Mouse (Mus musculus): Measurements from ENCODE around the gene Fblim1. TPM values are rescaled to one million over a fixed set of nuclear protein-coding genes. Genes with fewer than 3 reads are reported as not detected.
A peak's percentile ranks its signal among the peaks of the same experiment; 100 is the strongest.

Gene Fblim1
- polyA plus RNA-seq, 1 experiment from 2014 or later: 90.1 TPM

DNA sequence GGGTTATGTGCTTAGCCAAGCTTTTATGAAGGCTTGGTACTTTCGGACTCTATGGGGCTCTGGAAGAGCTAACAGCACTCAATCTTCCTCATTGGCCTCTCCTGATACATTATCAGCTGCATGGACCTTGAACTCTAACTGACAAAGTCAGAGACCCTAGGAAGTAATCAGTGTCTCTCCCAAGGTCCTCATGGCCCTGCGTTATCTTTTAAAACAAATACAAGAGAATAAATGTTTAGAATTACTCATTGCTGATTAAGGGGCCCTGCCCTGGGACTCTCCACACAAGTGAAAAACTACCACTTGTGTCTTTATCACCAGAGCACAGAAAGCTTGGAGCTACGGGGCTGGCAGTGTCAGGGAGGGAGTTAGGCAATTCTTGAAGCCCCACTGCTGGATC lies 27.1 kb downstream of the Fblim1 start:
- in situ Hi-C loops (cut with MboI; ENCODE audit: low pct_unique_long_range_greater_than_20kb): no loop called here
- ChIA-PET POLR2A (no interaction called here), CTCF (no interaction called here)
- H3K27me3 ChIP-seq: no peaks in the 10 kb centered on the region
- no peak for ATAC-seq
- TF ChIP-seq CTCF (IDR thresholded peaks at IDR 0.05): no peak
- no peak for DNase-seq (ENCODE audit: low read depth, low spot score)

DNA sequence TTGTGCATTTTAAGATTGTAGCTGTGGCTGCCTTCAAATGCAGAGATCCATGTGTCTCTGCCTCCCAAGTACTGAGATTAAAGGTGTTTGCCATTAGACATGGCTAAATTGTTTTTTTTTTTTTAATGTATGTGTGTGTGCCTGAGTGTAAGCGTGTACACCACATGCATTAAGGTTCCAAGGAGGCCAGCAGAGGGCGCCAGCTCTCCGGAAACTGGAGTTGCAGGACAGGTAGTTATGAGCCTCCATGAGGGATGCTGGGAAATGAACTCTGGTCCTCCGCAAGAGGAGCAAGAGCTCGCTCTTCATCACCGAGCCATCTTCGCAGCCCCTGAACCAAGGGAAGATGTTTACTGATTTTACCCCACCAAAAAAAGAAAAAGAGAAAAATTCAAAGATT lies 29.0 kb downstream of the Fblim1 start:
- ChIA-PET CTCF (interaction anchor here (1.5 to 4.1 kb wide), 3 partner anchors 15 to 171 kb away, joined by 5 to 39 read pairs (median 19); no protein-coding TSS in a partner anchor), POLR2A (no interaction called here)
- H3K27me3 ChIP-seq: no peaks in the 10 kb centered on the region
- no peak for TF ChIP-seq CTCF (IDR thresholded peaks at IDR 0.05)
- DNase-seq (ENCODE audit: low read depth, low spot score): no peak
- no peak for ATAC-seq
- in situ Hi-C loops (cut with MboI; ENCODE audit: low pct_unique_long_range_greater_than_20kb): no loop called here

DNA sequence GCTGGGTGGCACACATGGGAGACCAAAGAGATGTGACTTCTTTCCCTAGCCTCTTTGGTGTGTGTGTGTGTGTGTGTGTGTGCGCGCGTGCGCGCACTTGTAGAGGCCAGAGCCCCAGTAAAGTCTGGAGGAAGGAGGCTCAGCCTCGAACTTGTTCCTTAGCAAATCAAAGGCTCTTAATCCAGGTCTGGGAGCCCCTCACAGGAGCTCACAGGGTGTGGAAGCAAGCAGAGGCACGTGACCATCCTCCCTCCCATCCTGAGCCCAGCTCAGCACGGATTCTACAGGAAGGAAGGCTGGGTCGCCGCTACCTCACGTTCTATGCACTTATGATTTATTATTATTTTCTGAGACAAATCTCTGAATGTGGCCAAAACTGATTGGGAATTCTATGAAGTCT lies 29.5 kb downstream of the Fblim1 start:
- ChIA-PET CTCF (interaction anchor here (1.5 to 4.1 kb wide), 3 partner anchors 16 to 171 kb away, joined by 5 to 39 read pairs (median 19); no protein-coding TSS in a partner anchor), POLR2A (no interaction called here)
- H3K27me3 ChIP-seq: no peaks in the 10 kb centered on the region
- DNase-seq (ENCODE audit: low read depth, low spot score): no peak
- in situ Hi-C loops (cut with MboI; ENCODE audit: low pct_unique_long_range_greater_than_20kb): no loop called here
- no peak for ATAC-seq
- TF ChIP-seq CTCF (IDR thresholded peaks at IDR 0.05): no peak

DNA sequence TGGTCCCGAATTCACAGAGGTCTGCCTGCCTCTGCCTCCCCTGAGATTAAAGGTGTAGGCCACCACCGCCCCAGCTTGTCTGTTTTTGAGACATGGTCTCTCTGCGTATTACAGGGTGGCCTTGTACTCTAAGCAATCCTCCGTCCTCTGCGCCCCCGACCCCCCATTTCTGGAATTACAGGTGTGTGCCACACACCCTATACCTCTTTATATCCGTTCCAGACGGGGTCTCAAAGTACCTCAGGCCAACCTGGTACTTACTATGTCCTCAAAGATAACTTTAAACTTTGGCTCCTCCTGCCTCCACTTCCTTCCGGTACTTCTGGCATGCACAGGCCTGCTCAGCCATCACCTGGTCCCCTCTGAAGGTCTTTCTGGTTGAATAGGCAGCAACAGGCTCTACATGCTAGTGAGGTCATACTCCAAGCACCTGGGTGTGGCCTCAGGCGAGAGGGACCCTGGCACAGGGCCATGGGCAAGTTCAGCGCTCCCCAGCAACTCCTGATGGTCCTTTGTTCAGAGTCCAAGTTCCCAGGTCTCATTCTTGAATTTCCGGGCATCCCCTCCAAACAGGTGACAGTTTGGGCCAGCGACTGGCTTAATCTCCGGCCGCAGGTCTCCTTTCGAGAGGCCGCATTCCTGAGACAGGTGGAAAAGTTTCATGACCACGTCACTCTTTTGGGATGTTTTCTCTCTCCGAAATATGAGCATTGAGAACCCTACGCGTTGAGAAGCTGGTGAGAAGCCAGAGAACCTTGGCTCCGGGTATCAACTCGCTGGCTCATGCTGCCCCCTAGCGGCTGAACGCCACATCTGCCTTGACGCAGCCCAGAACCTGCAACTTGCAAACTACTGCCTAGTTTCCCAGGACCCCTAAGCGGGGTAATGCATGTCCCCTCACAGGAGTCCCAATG lies 30.9 kb downstream of the Fblim1 start:
- POLR2A ChIA-PET: no interaction called here

DNA sequence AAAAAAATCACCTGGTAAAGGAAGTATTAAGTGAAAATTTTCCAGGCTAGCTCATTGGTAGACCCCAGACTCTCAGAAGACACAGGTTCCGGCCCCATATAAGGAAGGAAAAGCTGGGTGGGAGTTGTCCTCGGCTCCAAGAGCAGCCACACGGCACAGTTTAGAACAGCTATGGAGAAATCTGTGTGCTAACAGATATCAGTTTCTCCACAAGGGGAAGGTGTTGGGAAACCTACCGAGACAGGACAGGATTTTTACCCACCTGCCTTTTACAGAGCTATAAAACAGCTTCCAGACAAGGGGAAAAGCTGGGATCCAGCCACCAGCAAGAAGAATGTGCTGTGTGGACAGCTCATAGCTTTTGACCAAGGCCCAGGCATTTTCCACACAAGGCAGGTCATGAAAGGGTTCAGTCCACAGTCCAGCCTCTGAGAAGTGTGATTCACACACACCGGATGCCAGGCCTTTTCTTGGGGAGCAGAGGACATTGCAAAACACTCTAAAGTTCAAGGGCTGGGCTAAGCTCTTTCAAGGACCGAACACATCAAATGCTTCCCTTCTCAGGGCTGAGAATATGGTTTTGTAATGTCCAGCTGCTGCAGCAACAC lies 32.4 kb downstream of the Fblim1 start:
- peak; percentile 69 for ATAC-seq
- ChIA-PET CTCF (interaction anchor here (1.1 to 4.1 kb wide), 7 partner anchors 14 to 185 kb away, joined by 4 to 39 read pairs (median 4); no protein-coding TSS in a partner anchor), POLR2A (no interaction called here)
- no peaks in the 10 kb centered on the region for H3K27me3 ChIP-seq
- DNase-seq (ENCODE audit: low read depth, low spot score): no peak
- in situ Hi-C loops (cut with MboI; ENCODE audit: low pct_unique_long_range_greater_than_20kb): loop anchor here (25.0 kb wide), 1 partner anchor 286 kb away; no protein-coding TSS in a partner anchor
- no peak for TF ChIP-seq CTCF (IDR thresholded peaks at IDR 0.05)

More for the DNA sequence above, 30.9 kb downstream of the Fblim1 start:
- peak; percentile 87 for TF ChIP-seq CTCF (IDR thresholded peaks at IDR 0.05)
- in situ Hi-C loops (cut with MboI; ENCODE audit: low pct_unique_long_range_greater_than_20kb): loop anchor here (25.0 kb wide), 1 partner anchor 288 kb away; no protein-coding TSS in a partner anchor
- DNase-seq (ENCODE audit: low read depth, low spot score) (no peak), ATAC-seq (peak; percentile 42)
- CTCF ChIA-PET: interaction anchor here (1.0 to 4.1 kb wide), 8 partner anchors 10 to 169 kb away, joined by 3 to 39 read pairs (median 4); no protein-coding TSS in a partner anchor
- H3K27me3 ChIP-seq: no peaks in the 10 kb centered on the region

DNA sequence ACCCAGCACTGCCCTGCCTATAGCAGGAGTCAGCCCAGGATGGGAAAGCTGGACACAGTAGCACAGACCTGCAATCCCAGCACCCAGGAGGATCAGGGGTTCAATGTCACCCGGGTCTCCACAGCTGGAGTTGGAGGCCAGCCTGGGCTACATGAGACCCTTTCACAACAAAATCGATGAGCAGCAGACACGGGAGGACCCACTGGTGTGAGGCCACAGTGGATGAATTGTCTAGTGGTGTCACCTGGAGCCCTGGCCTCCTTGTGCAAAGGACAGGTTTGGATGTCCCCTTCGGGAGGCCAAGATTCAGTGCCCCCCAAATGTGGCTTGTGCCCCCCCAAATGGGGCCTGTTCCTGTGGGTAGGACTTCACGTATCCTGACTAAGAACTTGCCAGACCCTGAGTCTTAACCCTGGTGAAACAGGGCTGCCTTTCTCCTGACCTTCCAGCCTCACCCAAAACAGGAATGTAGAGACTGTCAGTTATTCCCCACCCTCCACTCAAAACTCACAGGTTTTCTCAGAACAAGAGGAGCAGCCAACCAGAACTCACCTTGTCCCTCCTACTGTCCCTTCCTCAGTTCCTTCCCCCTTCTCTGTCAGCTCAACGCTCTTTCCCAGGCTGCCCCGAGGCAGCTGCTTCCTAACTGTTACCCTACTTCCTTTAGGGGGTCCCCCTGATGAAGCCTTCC lies 33.1 kb downstream of the Fblim1 start:
- TF ChIP-seq CTCF (IDR thresholded peaks at IDR 0.05): no peak
- ChIA-PET POLR2A (interaction anchor here (0.7 to 1.1 kb wide), 2 partner anchors 9 to 26 kb away, joined by 3 read pairs; no protein-coding TSS in a partner anchor), CTCF (interaction anchor here (1.1 to 4.1 kb wide), 6 partner anchors 13 to 185 kb away, joined by 4 to 39 read pairs (median 5); no protein-coding TSS in a partner anchor)
- in situ Hi-C loops (cut with MboI; ENCODE audit: low pct_unique_long_range_greater_than_20kb): loop anchor here (25.0 kb wide), 1 partner anchor 286 kb away; no protein-coding TSS in a partner anchor
- ATAC-seq (no peak), DNase-seq (ENCODE audit: low read depth, low spot score) (no peak)
- H3K27me3 ChIP-seq: no peaks in the 10 kb centered on the region

DNA sequence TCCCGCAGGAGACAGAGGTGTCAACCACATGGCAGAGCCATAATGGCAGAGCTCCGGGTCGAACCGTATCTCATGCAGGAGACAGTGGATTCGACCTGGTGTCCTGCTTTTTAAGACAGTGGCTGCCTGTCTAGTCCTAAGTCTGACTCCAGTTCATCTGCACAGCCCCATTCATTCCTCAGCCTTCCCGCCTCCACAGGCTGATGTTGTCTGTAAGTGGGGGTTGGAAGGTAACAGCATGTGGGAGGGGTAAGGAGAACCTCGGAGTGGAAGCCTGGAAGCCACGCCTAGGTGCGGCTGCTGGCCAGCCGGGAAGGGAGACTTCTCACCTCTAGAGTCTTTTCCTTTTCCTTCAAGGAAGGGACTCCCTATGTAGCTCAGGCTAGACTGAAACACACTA lies 34.0 kb downstream of the Fblim1 start:
- H3K27me3 ChIP-seq: no peaks in the 10 kb centered on the region
- no peak for ATAC-seq
- POLR2A ChIA-PET: interaction anchor here (1.1 kb wide), 1 partner anchor 8 kb away, joined by 3 read pairs; no protein-coding TSS in a partner anchor
- CTCF ChIA-PET: interaction anchor here (3.1 kb wide), 1 partner anchor 141 kb away, joined by 10 read pairs; no protein-coding TSS in a partner anchor
- in situ Hi-C loops (cut with MboI; ENCODE audit: low pct_unique_long_range_greater_than_20kb): loop anchor here (25.0 kb wide), 1 partner anchor 285 kb away; no protein-coding TSS in a partner anchor
- DNase-seq (ENCODE audit: low read depth, low spot score): no peak
- TF ChIP-seq CTCF (IDR thresholded peaks at IDR 0.05): no peak

DNA sequence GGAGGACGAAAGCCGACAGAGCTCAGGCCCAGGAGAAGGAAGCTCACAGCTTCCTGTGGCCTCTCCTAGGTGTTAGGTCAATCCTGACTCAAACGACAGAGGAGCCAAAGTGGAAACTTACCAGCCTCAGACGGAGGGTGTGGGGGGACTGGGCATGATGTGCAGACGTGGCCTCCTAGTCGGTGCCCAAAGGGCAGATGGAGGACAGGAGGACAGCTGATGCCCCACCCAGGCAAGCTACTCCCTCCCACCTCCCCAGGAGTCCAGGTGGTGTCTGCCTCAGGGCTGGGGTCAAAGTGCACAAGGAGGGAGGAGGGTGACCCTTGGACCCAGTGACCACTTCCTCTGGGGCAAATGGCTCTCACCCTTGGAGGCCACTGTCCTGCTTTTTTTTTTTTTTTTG lies 34.6 kb downstream of the Fblim1 start:
- no peaks in the 10 kb centered on the region for H3K27me3 ChIP-seq
- in situ Hi-C loops (cut with MboI; ENCODE audit: low pct_unique_long_range_greater_than_20kb): loop anchor here (25.0 kb wide), 1 partner anchor 284 kb away; no protein-coding TSS in a partner anchor
- ATAC-seq (no peak), DNase-seq (ENCODE audit: low read depth, low spot score) (no peak)
- no peak for TF ChIP-seq CTCF (IDR thresholded peaks at IDR 0.05)
- ChIA-PET CTCF (no interaction called here), POLR2A (no interaction called here)

DNA sequence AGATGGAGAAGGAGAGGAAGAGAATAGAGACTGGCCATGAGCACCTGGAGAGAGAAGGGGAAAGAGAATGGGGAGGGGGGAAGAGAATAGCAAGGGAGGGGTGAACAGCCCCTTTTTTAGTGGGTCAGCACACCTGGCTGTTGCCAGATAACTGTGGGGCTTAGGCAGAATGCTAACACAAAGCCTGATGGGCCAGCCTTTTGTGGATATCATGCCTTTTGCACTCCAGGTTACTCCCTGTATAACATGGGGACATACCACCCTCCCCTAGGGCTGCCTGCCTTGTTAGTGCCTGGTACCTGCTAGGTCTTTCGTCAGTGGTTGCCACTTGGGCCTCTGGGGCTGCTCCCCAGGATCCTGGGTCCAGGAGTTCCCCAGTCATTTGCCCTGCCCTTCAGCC lies 35.1 kb downstream of the Fblim1 start:
- TF ChIP-seq CTCF (IDR thresholded peaks at IDR 0.05): no peak
- ATAC-seq (no peak), DNase-seq (ENCODE audit: low read depth, low spot score) (no peak)
- ChIA-PET POLR2A (no interaction called here), CTCF (interaction anchor here (1.1 kb wide), 1 partner anchor 140 kb away, joined by 3 read pairs; no protein-coding TSS in a partner anchor)
- H3K27me3 ChIP-seq: no peaks in the 10 kb centered on the region
- in situ Hi-C loops (cut with MboI; ENCODE audit: low pct_unique_long_range_greater_than_20kb): loop anchor here (25.0 kb wide), 1 partner anchor 284 kb away; no protein-coding TSS in a partner anchor

DNA sequence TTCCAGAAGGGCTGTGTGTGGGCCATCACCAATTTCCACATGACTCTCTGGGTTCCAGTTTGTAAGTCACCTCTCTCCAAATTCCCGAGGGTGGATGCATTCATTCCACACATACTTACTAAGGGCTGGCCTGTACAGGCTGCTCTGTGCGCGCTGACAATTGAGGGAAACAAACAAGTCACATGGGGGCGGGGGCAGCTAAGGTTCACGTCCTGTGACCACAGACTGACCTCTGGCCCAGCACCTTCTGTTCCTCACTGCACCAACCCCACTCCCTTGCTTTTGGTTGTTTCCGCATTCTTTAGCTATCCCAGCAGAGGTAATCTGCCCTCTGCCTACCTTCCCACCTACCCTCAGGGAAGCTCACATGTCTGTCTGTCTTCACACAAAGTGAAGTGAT lies 35.9 kb downstream of the Fblim1 start:
- ATAC-seq (peak; percentile 32), DNase-seq (ENCODE audit: low read depth, low spot score) (no peak)
- H3K27me3 ChIP-seq: no peaks in the 10 kb centered on the region
- ChIA-PET POLR2A (no interaction called here), CTCF (interaction anchor here (1.1 kb wide), 1 partner anchor 139 kb away, joined by 3 read pairs; no protein-coding TSS in a partner anchor)
- TF ChIP-seq CTCF (IDR thresholded peaks at IDR 0.05): no peak
- in situ Hi-C loops (cut with MboI; ENCODE audit: low pct_unique_long_range_greater_than_20kb): loop anchor here (25.0 kb wide), 1 partner anchor 283 kb away; no protein-coding TSS in a partner anchor
